Mouse (Mus musculus): ENCODE data around the gene Dner.

DNA sequence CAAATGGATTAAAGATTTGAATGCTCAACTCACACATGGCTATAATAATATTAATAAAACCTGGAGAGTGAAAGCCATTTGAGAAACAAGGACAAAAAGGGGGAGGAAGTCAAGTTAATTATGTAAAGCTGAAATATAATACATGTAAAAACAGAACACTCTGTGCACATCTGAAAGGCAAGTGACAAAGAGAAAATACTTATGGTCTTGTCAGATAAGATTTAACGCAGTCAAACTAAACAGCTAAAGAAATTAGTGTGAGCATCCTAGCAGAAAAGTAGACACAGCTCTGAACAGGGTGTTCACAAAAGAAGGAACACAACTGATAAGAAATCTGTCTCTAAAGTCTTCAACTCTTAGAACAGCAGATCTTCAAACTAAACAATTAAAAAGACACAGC, 293.9 kb downstream of the Dner start:
- TF ChIP-seq MAFK (IDR thresholded peaks at IDR 0.05; ENCODE audit: insufficient read depth, low read depth, low read length): no peak
- no peak for TF ChIP-seq HCFC1 (IDR thresholded peaks at IDR 0.05; ENCODE audit: borderline replicate concordance, insufficient read depth, low read length)
- no peak for TF ChIP-seq CHD2 (IDR thresholded peaks at IDR 0.05; ENCODE audit: low read depth, low read length)
- no peak for TF ChIP-seq ZC3H11A (IDR thresholded peaks at IDR 0.05; ENCODE audit: borderline replicate concordance, low read depth, low read length)
- no peak for TF ChIP-seq ZNF384 (IDR thresholded peaks at IDR 0.05; ENCODE audit: low read depth, low read length)

Measured in ES-E14 (cell line).